Mouse (Mus musculus) olfactory bulb, adult 2 months (tissue): ENCODE measurements around the gene Olfr1094.

ENCODE experiments used
- CTCF ChIP-seq: fragments of 200-500 bp; IDR thresholded peaks from 2 replicates; pipeline ENCODE4 v1.5.1; 2012; ENCODE audit warnings: low read depth, mild to moderate bottlenecking, low read length, moderate library complexity; ENCODE audit not compliant: insufficient read depth
- POLR2A ChIP-seq: fragments of 200-500 bp; IDR thresholded peaks from 2 replicates; pipeline ENCODE4 v1.6.1; 2012; ENCODE audit warnings: mild to moderate bottlenecking, low read depth, low read length, moderate library complexity; ENCODE audit not compliant: insufficient read depth

GRCm38 (mm10) chr2:86782179-86782578 is 42.3 kb upstream of the Olfr1094 start, which contains the start of gene Olfr1093:
- TF ChIP-seq POLR2A: no peak
- TF ChIP-seq CTCF: no peak
